Mouse (Mus musculus) spleen, postnatal 4 days (tissue): ENCODE measurements around the gene Cd101.

ENCODE experiments used
- DNase-seq, 2 experiments: peaks; one replicate each; pipeline ENCODE4 v3.0.0; 2022; ENCODE audit warnings: low spot score in 2 of 2

Gene Cd101

DNA sequence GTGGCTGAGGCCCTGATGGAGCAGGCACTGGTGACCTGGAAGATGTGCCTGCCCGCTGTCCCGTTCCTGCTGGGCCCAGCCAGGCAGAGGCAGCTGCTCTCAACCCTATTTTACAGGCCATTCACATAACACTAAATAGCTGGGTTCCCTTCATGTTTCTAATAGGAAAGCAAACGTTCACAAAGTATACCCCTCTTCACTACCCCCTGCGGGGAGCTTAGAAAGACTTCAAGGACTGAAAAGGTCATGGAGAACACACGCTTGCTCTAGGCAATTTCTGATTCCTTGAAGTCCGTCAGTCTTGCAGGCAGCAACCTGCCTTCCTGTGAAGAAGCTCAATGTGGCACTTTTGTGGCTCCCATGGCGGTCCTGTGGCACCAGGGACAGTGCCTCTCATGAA is 12.6 kb upstream of the Cd101 start:
- DNase-seq, result no peak

DNA sequence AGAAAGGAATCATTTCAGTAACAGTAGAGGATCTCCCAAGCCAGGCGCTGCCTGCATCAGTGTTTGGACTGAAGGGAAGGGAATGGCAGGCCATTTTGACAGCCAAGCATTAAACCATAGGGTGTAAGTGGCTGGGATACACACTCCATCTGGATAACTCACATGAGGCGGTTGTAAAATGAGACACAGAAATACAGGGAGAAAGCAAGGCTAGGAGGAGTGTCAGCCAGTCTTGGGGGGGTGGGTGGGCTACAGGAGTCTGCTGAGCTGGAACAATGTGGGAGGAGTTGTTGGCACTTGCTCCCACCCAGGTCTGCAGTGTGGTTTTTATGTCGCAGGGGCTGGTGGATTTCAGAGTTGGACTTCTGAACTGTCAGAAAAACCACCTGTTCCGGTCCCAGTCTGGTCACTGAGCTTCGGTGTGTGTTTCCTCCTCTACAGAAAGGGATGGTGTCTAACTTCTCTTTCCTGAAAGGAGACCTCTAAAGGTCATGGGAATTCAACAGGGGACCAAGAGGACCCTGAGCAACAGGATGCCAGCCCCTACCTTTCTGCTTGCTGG is 8.7 kb upstream of the Cd101 start:
- DNase-seq, result no peak

DNA sequence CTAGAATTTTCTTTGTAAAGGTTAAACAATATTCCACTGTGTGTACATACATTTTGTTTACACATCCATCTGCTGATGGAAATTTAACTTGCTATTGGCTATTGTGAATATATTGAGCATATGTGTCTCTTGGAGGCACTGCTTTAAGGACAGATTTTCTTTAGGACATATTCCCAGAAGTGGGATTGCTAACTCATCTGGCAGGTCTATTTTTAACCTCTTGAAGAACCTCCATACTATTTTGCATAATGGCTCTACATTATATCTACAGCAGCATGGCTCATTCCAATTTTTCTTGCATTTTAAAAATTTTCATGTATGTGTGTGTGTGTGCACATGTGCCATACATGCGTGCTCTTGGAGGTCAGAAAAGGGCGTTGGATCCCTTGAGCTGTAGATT is 6.6 kb upstream of the Cd101 start:
- no peak for DNase-seq

DNA sequence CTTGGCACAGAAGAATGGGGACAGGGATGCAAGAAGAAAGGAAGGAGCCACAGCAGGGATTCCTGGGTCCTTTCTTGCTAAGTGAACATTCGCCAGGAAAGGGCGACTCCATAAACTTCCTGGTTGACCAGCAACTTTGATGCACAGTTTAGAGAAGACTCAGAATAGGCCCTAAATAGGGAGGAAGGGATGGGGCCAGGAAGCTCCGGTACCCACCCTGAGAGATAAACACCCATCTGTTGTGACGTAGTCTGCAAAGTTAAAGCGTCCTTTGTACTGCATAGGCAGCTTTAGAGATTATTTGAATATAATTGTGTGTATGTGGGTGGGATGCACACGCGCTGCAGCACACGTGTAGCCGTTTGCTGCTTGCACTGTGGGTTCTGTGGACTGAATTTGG is 5.2 kb upstream of the Cd101 start:
- no peak for DNase-seq

DNA sequence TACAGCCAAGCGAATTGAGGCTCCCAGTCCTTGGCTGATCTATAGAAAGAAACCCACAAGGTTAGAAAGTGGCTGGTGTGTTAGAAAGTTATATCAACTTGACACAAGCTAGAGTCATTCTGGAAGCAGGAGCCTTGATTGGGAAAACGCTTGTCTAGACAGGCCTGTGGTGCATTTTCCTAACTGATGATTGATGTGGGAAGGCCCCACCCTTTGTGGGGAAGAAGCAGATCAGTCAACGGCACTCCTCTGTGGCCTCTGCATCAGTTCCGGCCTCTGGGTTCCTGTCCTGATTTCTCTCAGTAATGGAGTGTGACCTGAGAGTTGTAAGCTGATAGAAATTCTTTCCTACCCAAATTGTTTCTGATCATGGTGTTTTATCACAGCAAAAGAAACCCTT is 4.3 kb upstream of the Cd101 start:
- DNase-seq, result no peak

DNA sequence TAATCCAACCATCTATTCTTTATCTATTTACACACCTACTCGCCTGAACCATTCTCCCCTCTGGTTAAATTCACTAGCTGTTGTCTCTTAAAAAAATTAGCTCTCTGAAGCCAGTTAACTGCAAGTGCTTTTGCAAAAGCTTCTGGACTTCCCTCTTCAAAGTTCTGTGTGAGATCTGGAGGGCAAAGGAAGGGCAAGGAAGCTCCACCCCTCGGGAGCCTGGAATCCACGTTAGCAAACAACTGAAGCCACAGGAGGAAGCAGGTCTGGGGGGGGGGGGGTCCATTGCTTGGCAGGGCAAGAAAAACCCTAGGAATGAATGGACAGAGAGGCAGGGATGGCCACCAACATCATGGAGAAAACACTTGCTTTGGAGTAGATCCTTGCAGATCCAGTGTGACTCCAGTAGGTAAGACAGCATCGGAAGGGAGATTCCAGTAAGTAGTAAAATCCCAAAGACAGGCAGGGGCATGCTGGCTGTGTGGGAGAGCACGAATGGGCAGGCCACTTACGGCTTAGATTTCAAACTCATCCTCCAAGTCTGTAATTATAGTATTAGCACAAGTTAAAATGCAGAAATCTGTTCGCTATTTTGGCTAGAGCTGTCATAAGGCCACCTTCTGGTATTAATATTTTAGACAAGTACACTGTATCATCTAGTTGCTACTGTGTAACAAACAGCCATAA is 2.2 kb upstream of the Cd101 start:
- no peak for DNase-seq

DNA sequence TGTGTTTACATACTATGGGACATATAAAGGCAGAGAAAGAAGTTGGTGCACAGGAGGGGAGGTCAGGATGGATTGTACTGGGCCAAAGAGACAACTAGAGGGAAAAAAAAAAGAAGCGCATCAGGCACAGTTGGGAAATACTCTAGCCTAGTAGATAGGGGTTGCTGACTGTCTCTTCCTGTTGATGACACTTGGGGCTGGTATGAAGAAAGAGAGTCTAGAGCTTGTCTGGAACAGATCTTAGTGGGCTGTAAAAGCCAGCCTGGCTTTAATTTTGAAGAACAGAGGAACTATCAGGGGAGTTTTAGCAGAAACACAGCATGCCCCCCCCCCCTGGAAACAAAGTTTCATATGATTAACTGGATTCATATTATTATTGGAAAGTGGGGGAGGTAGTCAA is 1.3 kb upstream of the Cd101 start:
- no peak for DNase-seq

DNA sequence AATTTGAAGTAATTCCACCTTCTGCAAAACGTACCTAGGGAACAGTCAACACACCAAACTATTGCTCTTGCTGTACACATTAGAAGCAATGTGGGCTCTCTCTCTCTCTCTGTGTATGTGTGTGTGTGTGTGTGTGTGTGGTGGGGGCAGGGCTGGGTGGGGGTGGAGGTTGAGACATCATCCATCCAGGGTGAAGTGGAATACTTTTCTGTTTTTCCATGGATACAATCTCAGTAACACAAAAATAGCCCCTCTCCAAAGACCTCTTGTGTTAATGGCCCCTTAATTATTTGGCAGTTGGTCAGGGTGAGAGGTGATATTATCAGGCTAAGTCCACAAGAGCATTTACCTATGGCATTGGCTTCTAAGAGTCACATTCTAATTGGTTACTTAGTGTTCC is 2.6 kb downstream of the Cd101 start:
- no peak for DNase-seq

DNA sequence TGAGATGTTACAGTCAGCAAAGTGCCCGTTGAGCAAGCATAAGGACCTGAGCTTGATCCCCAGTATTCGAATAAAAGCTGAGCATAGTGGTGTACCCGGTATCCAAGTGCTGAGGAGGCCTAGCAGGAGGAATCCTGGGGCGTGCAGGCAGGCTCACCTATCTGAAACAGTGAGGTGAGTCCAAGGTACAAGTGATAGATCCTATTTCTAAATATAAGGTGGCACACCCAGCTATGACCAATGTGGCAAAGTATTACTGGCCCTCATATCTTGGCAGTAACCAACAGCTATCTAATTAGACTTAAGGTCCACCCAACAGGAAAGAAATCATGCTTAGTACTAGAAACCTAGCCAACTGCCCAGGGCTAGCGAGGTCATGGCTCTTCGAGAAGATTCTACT is 6.4 kb downstream of the Cd101 start:
- DNase-seq, result no peak

DNA sequence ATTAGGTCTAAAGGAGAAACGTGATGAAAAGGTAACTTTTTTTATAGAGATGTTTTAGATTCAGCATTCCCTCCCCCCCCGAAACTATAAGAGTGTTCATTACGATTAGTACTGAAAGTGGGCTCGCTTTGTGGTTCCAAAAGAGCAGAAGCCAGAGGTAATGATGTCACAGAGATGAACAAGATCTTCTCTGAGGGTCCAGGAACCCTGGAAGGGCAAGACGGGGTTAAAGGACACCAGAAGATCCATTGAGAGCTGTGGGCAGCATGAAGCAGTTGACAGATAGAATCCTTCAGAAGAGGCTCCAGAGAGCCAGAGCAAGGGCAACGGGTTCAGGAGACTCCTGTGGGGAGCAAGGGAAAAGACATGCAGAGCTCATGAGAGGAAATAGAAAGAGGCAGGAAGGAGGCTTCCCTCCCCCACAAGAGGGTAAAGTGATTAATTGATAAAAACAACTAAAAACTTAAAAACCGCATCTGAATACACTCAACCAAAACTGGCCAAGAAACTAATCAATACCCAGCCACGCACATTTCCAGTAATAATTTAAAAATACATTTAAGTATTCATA is 7.8 kb downstream of the Cd101 start:
- no peak for DNase-seq

DNA sequence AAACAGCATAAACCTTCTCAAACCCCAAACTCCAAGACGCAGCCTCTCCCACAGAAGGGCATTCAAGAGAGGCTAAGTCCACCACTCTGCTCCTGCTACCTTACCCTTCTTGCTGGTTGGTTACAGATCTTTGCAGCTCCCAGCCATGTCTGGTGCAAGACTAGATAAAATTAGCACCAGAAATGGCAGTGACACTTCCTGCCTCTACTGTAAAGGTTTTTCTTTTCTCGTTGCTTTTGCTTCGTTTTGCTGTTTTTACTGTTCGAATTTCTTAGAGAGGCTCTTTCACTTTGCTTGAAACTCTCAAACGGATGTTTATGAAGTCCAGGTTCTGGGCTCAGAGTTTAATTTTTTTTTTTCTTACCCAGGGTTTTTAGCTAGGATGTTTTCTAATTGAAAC is 8.3 kb downstream of the Cd101 start:
- no peak for DNase-seq

DNA sequence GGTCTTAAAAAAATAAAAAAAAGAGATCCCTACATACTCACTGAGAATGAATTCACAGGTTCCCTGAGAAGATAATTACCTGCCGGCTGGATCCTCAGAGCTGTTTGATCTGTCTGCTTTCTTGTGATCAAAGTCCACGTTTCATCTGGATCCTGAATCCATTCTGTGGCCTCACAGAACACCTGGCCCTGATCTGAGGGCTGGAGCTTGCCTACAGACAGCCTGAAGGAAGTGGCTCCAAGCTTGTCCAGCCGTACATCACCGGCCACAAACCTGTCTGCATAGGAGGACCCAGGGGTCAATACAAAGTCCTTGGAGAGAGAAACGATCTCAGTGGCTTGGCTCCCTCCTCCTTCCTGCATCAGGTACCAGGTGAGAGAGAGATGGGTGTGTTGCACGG is 10.9 kb downstream of the Cd101 start:
- DNase-seq, result no peak

DNA sequence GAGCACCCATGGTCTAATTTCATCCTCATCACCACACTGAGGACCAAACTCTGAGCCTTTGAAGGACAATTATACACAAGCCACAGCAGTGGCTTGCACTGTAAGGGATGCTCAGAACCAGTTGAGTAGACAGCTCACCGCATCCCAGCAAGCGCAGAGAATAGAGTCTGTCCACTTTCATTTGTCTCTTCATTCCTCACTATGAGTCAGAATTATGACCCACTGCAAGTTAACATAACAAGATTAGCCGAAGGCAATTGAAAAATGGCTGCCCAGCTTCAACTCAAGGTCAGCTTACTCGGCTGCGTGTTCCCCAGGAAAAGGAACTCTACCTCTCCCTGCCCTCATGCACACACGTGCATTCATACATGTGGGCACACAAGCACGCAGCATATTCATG is 13.3 kb downstream of the Cd101 start:
- DNase-seq, result no peak

DNA sequence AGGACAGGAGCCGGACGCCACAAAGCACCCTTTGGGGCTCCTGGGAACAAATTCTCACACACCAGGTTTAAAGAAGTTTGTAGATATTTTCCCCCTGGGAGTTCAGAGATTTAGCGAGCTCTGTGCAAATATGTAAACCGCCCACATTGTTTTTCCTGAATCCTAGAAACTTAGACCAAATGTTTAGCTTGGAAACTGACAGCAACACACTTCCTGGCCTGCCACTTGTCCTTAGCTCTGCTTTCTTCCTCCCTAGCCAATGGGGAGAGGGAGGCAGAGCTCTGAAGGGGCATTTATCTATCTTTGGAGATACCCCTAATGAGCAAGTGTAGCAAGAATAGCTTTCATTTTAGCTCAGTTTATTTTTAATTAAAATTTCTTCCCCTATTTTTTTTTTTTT is 14.1 kb downstream of the Cd101 start:
- DNase-seq, result no peak

DNA sequence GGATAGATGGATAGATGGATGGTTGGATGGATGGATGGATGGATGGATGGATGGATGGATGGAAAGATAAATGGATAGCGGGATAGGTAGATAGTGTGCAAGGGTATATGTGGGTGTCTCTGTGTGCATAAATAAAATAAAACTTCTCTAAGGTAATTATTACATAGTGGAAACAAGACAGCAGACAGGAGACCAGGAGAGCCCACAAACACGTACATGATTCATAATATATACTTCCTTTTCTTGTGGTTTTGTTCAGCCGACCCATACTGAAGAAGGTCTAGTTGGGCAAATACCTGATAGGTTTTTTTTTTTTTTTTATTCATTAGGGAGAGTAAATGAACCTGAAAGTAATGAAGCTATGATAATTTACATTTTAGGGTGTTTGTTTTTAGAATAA is 15.8 kb downstream of the Cd101 start:
- no peak for DNase-seq

DNA sequence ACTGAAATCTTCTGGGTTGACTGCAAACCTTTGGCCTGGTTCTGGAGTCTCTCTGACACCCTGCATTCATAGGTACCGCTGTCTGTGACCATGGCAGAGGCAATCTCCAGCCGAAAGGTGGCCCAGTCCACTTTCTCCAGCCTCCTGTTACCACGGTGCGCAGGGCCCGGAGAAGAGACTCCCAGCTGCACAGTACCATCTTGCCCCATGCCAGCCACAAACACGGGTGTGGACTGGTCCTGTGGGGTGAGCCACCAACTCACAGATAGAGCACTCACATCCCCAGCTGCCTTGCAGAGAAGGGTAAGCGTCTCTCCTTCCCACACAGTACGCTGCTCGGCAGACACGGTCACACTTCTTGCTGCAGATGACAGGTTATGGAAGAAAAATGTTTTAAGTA is 16.4 kb downstream of the Cd101 start:
- no peak for DNase-seq

DNA sequence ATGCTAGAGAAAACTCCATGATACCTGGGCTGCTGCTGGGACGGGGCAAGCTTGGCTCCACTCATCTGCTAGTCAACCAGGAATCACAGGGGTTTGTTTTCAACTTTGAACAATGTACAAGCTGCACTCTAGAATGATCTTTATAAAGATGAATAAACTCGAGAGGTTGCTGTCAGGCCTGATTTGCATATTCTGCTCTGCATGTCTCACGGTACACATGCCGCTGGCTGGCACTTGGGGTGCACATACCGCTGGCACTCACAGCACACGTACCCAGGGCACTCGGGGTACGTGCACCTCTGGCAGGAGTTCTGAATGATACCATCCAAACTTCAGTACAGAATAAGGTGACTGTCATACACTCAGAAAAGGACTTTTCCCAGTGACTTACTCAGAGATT is 16.8 kb downstream of the Cd101 start:
- no peak for DNase-seq

DNA sequence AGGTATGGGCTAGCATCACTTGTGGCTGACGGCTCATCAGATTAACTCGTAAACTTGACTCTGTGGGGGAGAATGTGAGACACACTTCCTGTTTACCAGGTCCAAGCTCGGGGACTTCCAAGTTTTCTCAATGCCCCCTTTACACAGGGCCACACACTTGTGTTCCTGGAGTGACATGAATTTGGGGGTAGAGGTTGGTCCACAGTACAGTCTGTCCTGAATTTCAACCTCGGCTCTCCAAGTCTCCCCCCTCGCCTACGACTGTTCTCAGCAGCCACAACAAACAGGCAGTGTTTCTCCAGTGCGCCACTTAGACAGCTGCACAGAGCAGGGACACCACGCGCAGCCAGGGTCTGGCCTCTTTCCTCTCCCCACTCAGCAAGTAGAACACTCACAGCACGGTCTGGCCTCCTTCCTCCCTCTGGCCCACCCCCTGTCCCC is 17.2 kb downstream of the Cd101 start:
- no peak for DNase-seq

DNA sequence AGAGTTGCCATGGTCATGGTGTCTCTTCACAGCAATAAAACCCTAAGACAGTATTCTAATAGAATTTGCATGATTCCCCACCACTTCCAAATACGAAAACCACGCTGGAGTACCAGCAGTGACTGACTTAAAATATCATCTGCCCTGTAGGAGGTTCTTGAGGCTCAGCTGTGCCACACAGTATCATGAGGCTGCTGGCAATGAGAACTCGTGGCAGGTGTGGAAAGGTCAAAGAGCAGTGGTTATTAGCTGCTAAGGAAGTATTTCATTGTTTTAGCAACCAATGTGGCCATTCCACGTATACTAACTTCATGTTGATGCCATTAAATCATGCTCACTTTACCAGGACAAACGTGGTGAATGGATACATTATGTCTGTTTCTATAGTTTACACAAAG is 18.2 kb downstream of the Cd101 start:
- no peak for DNase-seq

DNA sequence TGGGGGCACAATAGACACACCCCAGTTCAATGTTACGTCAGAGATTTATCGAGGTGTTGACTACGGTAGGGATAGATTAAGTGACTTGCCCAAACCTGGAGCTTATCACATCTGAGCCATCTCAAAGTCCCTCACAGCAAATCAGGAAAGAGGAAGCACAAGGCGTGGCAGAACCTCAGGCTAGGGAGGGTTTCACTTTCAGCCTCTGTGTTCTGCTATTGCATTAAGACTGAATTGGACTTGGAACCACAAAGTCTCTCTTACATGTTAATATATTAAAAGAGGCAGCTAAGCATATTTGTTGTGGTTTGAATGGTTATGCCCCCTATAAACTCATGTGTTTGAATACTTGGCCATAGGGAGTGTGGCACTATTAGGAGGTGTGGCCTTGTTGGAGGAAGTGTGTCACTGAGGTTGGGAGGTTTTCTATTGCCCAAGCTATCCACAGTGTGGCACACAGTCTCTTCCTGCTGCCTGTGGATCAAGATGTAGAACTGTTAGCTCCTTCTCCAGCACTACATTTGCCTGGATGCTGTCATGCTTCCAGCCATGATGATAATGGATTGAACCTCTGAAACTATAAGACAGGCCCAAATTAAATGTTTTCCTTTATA is 18.7 kb downstream of the Cd101 start:
- no peak for DNase-seq

DNA sequence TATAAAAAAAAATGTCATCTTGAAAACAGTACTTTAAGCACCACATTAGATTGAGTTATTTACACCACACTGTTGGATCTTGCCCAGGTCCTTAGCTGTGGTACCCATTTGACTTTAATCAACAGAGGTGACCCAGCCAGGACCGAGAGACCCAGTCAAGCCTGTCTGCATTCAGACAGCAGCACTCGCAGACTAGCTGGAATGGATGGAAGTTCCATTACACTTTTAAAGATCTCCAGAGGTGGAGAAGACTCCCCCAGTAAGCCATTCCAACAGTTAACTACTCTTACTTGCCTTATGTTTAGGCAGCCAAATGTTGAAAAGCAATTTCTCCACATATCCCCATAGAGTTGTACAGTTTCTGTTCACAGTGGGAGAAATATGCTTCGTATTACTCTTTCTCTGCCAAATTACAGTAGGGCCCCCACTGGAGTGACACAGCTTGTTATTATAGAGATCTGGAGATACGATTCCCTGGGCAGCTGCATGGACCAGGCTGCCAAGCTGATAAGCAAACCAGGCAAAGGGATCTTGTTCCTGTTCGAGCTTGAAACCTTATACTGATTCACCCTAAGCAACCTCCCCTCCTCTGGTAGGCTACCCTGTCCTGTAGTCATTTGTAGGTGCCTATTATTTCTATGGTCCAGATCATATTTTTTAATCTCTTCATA is 22.1 kb downstream of the Cd101 start:
- no peak for DNase-seq

DNA sequence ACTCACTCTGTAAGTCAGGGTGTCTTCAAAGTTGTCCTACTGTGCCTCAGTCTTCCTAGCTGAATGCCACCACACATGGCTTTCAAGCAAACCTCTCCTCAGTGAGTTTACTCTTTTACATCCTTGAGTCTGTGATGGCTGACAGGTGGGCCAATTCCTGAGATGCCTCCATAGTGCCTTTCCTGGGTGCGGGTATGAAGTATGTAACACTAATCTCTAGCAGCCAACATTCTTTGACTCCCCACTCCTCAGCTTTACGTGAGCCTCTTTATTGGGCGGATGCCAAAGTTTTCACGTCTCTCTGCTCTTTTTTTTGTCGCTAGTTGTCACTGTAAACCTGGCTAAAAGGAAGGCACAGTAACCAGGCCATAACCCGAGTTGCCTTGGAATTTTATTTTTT is 24.0 kb downstream of the Cd101 start:
- DNase-seq, result no peak
